Mouse (Mus musculus) stomach, postnatal 0 days (tissue): Measurements from ENCODE around the gene Ncaph.

Source experiments
- CTCF ChIP-seq: IDR thresholded peaks from 2 replicates; pipeline ENCODE4 v1.5.1; 2016; ENCODE audit warnings: antibody characterized with exemption, low read depth, mild to moderate bottlenecking, moderate library complexity
- EP300 ChIP-seq: optimal IDR thresholded peaks from 2 replicates; pipeline ENCODE3; 2016; ENCODE audit warnings: antibody characterized with exemption

- no peak for TF ChIP-seq EP300
- TF ChIP-seq CTCF: no peak
Measured at GRCm38 (mm10) chr2:127121591-127122235, 12.0 kb downstream of the Ncaph start.
